Mouse (Mus musculus): Measurements from ENCODE around the gene Cox16.

Gene Cox16

DNA sequence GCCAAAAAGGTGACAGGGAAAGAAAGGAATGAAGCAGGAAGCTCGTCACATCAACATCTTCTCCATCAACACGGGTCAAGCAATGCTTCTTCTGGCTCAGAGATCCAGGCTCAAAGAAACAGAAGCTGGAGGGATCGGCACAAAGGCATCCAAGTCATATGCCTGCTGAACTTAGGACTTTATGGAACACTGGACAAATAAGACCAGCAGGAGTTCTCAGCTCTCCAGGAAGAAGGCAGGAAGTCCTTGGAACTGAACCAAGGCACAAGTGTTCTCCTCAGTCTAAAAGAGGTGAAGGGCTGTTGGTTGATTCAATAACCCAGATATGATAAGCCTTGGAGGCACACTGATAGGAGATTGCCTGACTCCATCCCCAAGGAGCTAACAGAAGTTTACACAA is 159.9 kb downstream of the Cox16 start:
- DNase-seq (ENCODE audit: low read depth, low spot score), result no peak

DNA sequence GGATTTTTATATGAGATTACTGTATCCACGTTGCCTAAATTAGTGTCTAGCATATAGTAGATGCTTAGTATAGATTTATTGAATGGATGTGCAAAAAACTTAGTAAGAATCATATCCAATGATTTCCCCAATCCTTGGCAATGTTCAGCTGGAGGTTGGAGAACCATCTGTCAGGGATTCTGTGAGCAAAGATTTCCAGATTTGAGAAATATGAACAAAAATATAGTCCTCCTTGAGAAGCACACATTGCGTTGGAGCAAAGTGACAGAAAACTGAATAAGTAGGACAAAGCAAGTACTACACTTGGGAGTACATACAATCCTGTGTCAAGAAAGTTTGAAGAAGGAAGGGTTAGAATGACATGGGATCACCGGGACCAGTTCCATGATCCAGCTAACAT is 160.8 kb downstream of the Cox16 start:
- DNase-seq (ENCODE audit: low read depth, low spot score), result no peak

DNA sequence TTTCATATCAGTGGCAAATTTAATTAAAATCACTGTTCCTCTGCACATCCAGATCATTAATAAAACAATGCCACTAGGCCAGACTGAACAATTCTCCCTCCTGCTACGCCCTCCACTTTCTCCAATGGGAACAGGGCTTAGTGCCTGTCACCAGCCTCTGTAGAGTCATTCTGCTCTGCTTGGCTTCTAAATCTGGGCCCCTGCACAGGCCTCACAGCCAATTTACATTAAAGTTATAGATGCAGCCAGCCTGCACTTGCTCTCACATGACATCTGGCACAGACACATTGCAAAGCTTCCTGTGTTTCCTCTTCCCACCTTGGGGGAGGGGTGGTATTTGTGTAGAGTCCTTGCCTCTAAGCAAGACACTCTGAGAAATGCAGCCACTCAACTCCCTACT is 163.9 kb downstream of the Cox16 start:
- DNase-seq (ENCODE audit: low read depth, low spot score), result no peak

DNA sequence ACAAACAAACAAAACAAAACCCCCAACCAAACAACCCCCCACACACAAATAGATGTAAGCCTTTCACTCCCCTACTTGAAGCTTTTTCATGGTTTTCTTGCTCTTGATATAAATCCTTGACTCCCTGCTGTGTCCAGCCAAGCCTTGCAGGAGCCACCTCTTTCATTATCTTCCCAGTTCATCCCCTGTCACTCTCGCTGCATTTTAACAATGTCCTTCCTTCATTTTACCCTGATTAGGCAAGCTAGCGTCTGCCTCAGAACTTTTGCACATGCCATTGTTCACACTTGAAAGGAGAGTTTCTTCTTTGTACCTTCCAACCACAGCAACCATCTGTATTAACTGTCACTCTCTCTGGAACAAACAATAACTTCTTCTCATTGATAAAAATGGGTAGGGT is 167.1 kb downstream of the Cox16 start:
- no peak for DNase-seq (ENCODE audit: low read depth, low spot score)

DNA sequence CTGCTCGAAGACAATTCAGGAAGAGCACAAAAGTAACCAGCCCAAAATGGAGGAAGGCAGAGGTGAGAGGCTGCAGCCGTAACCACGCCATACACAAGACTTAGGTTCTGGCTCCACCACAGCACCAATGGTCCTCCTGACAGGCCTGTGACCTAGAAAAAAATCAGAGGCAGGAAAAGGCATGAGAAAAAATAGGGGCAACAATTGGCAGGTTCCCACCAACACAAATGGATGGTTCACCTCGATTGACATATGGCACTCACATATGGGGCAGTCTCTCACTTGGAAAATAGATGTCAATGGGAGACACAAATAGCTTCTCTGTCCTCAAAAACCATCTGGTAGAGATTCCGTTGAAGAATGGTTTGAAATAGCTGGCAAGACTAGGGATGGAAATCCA is 169.0 kb downstream of the Cox16 start:
- DNase-seq (ENCODE audit: low read depth, low spot score), result no peak

Measured in A20 (cell line).